Mouse (Mus musculus) neural tube, postnatal 0 days (tissue): ENCODE results near the gene Sh2b1. TPM values are rescaled to one million over a fixed set of nuclear protein-coding genes. Genes with fewer than 3 reads are reported as not detected.

Experiments used
- polyA plus RNA-seq: library from polyadenylated mRNA; unstranded; fragments of >200 nt; fragmentation: Nextera tagmentation; extraction: Ambion mirVana; gene quantifications from 2 replicates; pipeline ENCODE4 v1.2.1, GENCODE M21; 2015

Gene Sh2b1
- polyA plus RNA-seq: 48.6 and 52.7 TPM in 2 replicates

GRCm38 (mm10) chr7:126474993-126475581 lies at the start of gene Sh2b1:
TSS of gene Sh2b1 (minus strand) at chr7:126475424.

GRCm38 (mm10) chr7:126503273-126503878 lies 28.2 kb upstream of the Sh2b1 start, which contains the start of gene Atxn2l:
TSS of gene Atxn2l (minus strand) at chr7:126503437.

GRCm38 (mm10) chr7:126487052-126487483 lies 11.8 kb upstream of the Sh2b1 start, which contains the start of gene Tufm:
TSS of gene Tufm (plus strand) at chr7:126487361.

GRCm38 (mm10) chr7:126463004-126463403 lies 12.2 kb downstream of the Sh2b1 start, which contains the start of gene Atp2a1:
TSS of gene Atp2a1 (minus strand) at chr7:126463108.

GRCm38 (mm10) chr7:126428631-126429502 lies 46.4 kb downstream of the Sh2b1 start, which contains the start of gene Rabep2:
TSS of gene Rabep2 (plus strand) at chr7:126428759.

Other genes with a start within 250 kb of the Sh2b1 start
- 112 and 127 TPM in 2 replicates for gene Sbk1, start 202.8 kb downstream of the Sh2b1 start, polyA plus RNA-seq
- 0.55 and 0.78 TPM in 2 replicates for gene Lat, start 105.9 kb downstream of the Sh2b1 start, polyA plus RNA-seq
- gene Spns1, start 98.0 kb downstream of the Sh2b1 start, polyA plus RNA-seq: 80.1 and 80.9 TPM in 2 replicates
- 1.9 and 3.2 TPM in 2 replicates for gene Nfatc2ip, start 78.7 kb downstream of the Sh2b1 start, polyA plus RNA-seq
- gene Cd19, start 60.5 kb downstream of the Sh2b1 start, polyA plus RNA-seq: 0.09 TPM in 1 of 2 replicates, not detected in the other
- gene Rabep2, start 46.7 kb downstream of the Sh2b1 start, polyA plus RNA-seq: 21.2 and 21.6 TPM in 2 replicates
- 1.7 and 2.0 TPM in 2 replicates for gene Atp2a1, start 12.3 kb downstream of the Sh2b1 start, polyA plus RNA-seq
- 104 and 121 TPM in 2 replicates for gene Tufm, start 11.9 kb upstream of the Sh2b1 start, polyA plus RNA-seq
- 56.8 and 62.0 TPM in 2 replicates for gene Atxn2l, start 28.0 kb upstream of the Sh2b1 start, polyA plus RNA-seq
- 185 and 204 TPM in 2 replicates for gene Eif3c, start 91.0 kb upstream of the Sh2b1 start, polyA plus RNA-seq
- gene Apobr, start 109.5 kb upstream of the Sh2b1 start, polyA plus RNA-seq: 0.47 and 0.98 TPM in 2 replicates
- 27.0 and 28.3 TPM in 2 replicates for gene Cln3, start 110.4 kb upstream of the Sh2b1 start, polyA plus RNA-seq
- gene Il27, start 119.5 kb upstream of the Sh2b1 start, polyA plus RNA-seq: not detected in 2 replicates
- 22.9 and 33.6 TPM in 2 replicates for gene Nupr1, start 155.4 kb upstream of the Sh2b1 start, polyA plus RNA-seq
- gene Sgf29, start 173.9 kb upstream of the Sh2b1 start, polyA plus RNA-seq: 44.2 and 55.6 TPM in 2 replicates
- 14.9 and 22.4 TPM in 2 replicates for gene Sult1a1, start 201.0 kb upstream of the Sh2b1 start, polyA plus RNA-seq
- 164 and 178 TPM in 2 replicates for gene Bola2, start 220.0 kb upstream of the Sh2b1 start, polyA plus RNA-seq
- gene Slx1b, start 220.4 kb upstream of the Sh2b1 start, polyA plus RNA-seq: 12.0 and 12.8 TPM in 2 replicates
- 109 and 127 TPM in 2 replicates for gene Coro1a, start 232.4 kb upstream of the Sh2b1 start, polyA plus RNA-seq